Mouse (Mus musculus): ENCODE measurements at regions not wholly inside any gene's neighbourhood (a gene's known extent, or its start where the extent isn't known, plus 50 kb on each side); places are given as distances from the start of the nearest gene placed in this dataset.
A peak's percentile ranks its signal among the peaks of the same experiment; 100 is the strongest.
"Not testable (repeated sequence)": the region's sequence is repeated elsewhere in the genome, so short reads cannot be mapped to it uniquely, and the experiment has no call there.

GRCm38 (mm10) chr6:37618990-37619389 lies 89.0 kb downstream of the Akr1d1 start:
- DNase-seq (ENCODE audit: low spot score in 2 of 2), result no peak

GRCm38 (mm10) chr6:37621364-37622029 lies 91.5 kb downstream of the Akr1d1 start:
- DNase-seq (ENCODE audit: low spot score in 2 of 2), result peak in 1 of 2 experiments; percentile 10

GRCm38 (mm10) chr6:37622273-37622672 lies 92.3 kb downstream of the Akr1d1 start:
- DNase-seq (ENCODE audit: low spot score in 2 of 2), result no peak

GRCm38 (mm10) chr6:37627206-37627605 lies 97.2 kb downstream of the Akr1d1 start:
- DNase-seq (ENCODE audit: low spot score in 2 of 2), result no peak

GRCm38 (mm10) chr6:37633948-37634347 lies 104.0 kb downstream of the Akr1d1 start:
- no peak for DNase-seq (ENCODE audit: low spot score in 2 of 2)

- no peak for DNase-seq (ENCODE audit: low spot score in 2 of 2)
Observed at GRCm38 (mm10) chr6:37642066-37642465, 112.1 kb downstream of the Akr1d1 start.

- DNase-seq (ENCODE audit: low spot score in 2 of 2), result peak in 1 of 2 experiments; percentile 22
Observed at GRCm38 (mm10) chr6:37642701-37643121, 112.7 kb downstream of the Akr1d1 start.

- DNase-seq (ENCODE audit: low spot score in 2 of 2), result no peak
Observed at GRCm38 (mm10) chr6:37643176-37643575, 113.2 kb downstream of the Akr1d1 start.

- no peak for DNase-seq (ENCODE audit: low spot score in 2 of 2)
Observed at GRCm38 (mm10) chr6:37643718-37644117, 113.7 kb downstream of the Akr1d1 start.

GRCm38 (mm10) chr6:37645551-37645950 lies 115.6 kb downstream of the Akr1d1 start:
- DNase-seq (ENCODE audit: low spot score in 2 of 2), result no peak

GRCm38 (mm10) chr6:37657300-37657699 lies 127.3 kb downstream of the Akr1d1 start:
- DNase-seq (ENCODE audit: low spot score in 2 of 2), result not testable (repeated sequence)

- peak; percentile 23 to 25 for DNase-seq (ENCODE audit: low spot score in 2 of 2)
Observed at GRCm38 (mm10) chr6:37658021-37658650, 128.2 kb downstream of the Akr1d1 start.

GRCm38 (mm10) chr6:37662747-37663146 lies 132.8 kb downstream of the Akr1d1 start:
- DNase-seq (ENCODE audit: low spot score in 2 of 2), result peak in 1 of 2 experiments; percentile 44

GRCm38 (mm10) chr6:37665576-37665975 lies 135.6 kb downstream of the Akr1d1 start:
- no peak for DNase-seq (ENCODE audit: low spot score in 2 of 2)

- no peak for DNase-seq (ENCODE audit: low spot score in 2 of 2)
Observed at GRCm38 (mm10) chr6:37669407-37669806, 139.4 kb downstream of the Akr1d1 start.

- no peak for DNase-seq (ENCODE audit: low spot score in 2 of 2)
Observed at GRCm38 (mm10) chr6:37670701-37671100, 140.7 kb downstream of the Akr1d1 start.

GRCm38 (mm10) chr6:37679871-37680270 lies 149.9 kb downstream of the Akr1d1 start:
- no peak for DNase-seq (ENCODE audit: low spot score in 2 of 2)

GRCm38 (mm10) chr6:37681331-37681730 lies 151.4 kb downstream of the Akr1d1 start:
- not testable (repeated sequence) for DNase-seq (ENCODE audit: low spot score in 2 of 2)

GRCm38 (mm10) chr6:37686094-37686493 lies 156.1 kb downstream of the Akr1d1 start:
- DNase-seq (ENCODE audit: low spot score in 2 of 2), result no peak

GRCm38 (mm10) chr6:37688866-37689617 lies 159.1 kb downstream of the Akr1d1 start:
- DNase-seq (ENCODE audit: low spot score in 2 of 2), result no peak

- DNase-seq (ENCODE audit: low spot score in 2 of 2), result no peak
Observed at GRCm38 (mm10) chr6:37689696-37690095, 159.7 kb downstream of the Akr1d1 start.
